In the genomic region with DNA sequence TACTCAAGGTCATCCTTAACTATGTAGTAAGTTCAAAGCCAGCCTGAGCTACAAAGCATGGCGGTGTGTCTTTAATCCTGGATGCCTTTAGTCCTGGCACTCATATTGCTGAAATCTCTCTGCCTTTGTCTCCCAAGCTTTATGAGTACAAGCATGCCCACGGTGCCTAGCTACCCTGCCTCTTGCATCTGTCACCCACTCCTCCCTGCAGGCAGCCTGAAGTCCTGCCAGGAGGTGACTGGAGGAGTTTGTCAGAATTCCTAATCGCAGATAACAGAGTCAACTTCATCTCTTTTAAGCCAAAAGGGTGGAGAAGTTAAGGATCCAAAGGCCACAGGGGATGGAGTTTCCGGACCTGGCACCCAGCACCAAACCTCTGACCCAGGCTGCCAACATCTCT, we compare ENCODE assay signal across 29 mouse cellular contexts.
DNase-seq lines count a peak whose midpoint lies in the region; ATAC-seq and TF ChIP-seq lines count a peak whose summit lies in the region.
"Had no signal": no experiment of that assay in that cellular context is flagged by ENCODE, and none has a peak within 500 bp of the region (broad histone marks: within the 10 kb centered on the region; RNA-seq: fewer than 3 reads in every experiment).

No protein-coding gene starts in this region.

- TF ChIP-seq CTCF in layer of hippocampus, adult 2 months (conservative IDR thresholded peaks at IDR 0.05) = no peak
- no peak for TF ChIP-seq CTCF in hindbrain, postnatal 0 days (IDR thresholded peaks at IDR 0.05; ENCODE audit: low read depth)

- 58% methylated on average over 4 of the region's 4 CpGs for WGBS in liver, embryonic 15.5 days (ENCODE audit: insufficient replicate concordance)
- WGBS in hindbrain, postnatal 0 days = 57% methylated on average over 4 of the region's 4 CpGs

- H3K27me3 ChIP-seq in liver, embryonic 15.5 days = no peaks in the 10 kb centered on the region
- H3K27me3 ChIP-seq in hindbrain, postnatal 0 days (ENCODE audit: insufficient read depth, low read length) = no peaks in the 10 kb centered on the region
- H3K27me3 ChIP-seq: embryonic facial prominence, embryonic 13.5 days; forebrain, embryonic 15.5 days; hindbrain, embryonic 12.5 days; limb, embryonic 13.5 days; midbrain, embryonic 13.5 days; neural tube, embryonic 13.5 days had no signal

- no peak for ATAC-seq in liver, embryonic 15.5 days (ENCODE audit: insufficient read depth)
- no peak for ATAC-seq in hindbrain, postnatal 0 days
- ATAC-seq: activated CD4-positive, CD25-positive, alpha-beta regulatory T cell, adult 4 months; forebrain, embryonic 15.5 days; intestine, embryonic 16.5 days; midbrain, embryonic 13.5 days had no signal

- no peak overlapping the region for H3K4me3 ChIP-seq in layer of hippocampus, adult 2 months
- no peak overlapping the region for H3K4me3 ChIP-seq in liver, embryonic 15.5 days (replicated peaks)
- no peak overlapping the region for H3K4me3 ChIP-seq in hindbrain, postnatal 0 days (ENCODE audit: low read length)
- H3K4me3 ChIP-seq: embryonic facial prominence, embryonic 13.5 days; forebrain, embryonic 10.5 days; forebrain, embryonic 15.5 days; hindbrain, embryonic 12.5 days; limb, embryonic 13.5 days; midbrain, embryonic 13.5 days; neural tube, embryonic 13.5 days had no signal

- DNase-seq in left cerebral cortex, adult 18-20 months (ENCODE audit: low spot score in 2 of 2) = peak; percentile 8 to 28
- DNase-seq in left cerebral cortex, adult 9 months (ENCODE audit: low spot score in 2 of 2) = no peak
- peak; percentile 32 to 62 for DNase-seq in layer of hippocampus, adult 2 months (ENCODE audit: low spot score in 2 of 2)
- peak; percentile 69 for DNase-seq in layer of hippocampus, adult 9-11 months
- DNase-seq in hindbrain, postnatal 0 days (ENCODE audit: low spot score) = no peak
- DNase-seq: adrenal gland, adult 2 months; B cell, adult 2 months; cerebellum, adult 9-10 months; embryo, embryonic 11 days; heart, adult 18-20 months; heart, postnatal 36 days; kidney, adult 9 months; kidney, postnatal 10 days; lung, adult 18-20 months; lung, postnatal 10 days; right cerebral cortex, postnatal 4 days had no signal

- H3K27ac ChIP-seq in layer of hippocampus, adult 2 months = peak overlapping the region; percentile 52
- H3K27ac ChIP-seq in liver, embryonic 15.5 days (replicated peaks) = no peak overlapping the region
- no peak overlapping the region for H3K27ac ChIP-seq in hindbrain, postnatal 0 days
- H3K27ac ChIP-seq: embryonic facial prominence, embryonic 13.5 days; forebrain, embryonic 10.5 days; forebrain, embryonic 15.5 days; hindbrain, embryonic 12.5 days; limb, embryonic 13.5 days; macrophage; midbrain, embryonic 13.5 days; neural tube, embryonic 13.5 days; stomach, postnatal 0 days had no signal

- H3K4me1 ChIP-seq in liver, embryonic 15.5 days (replicated peaks) = peaks cover 9% of the 10 kb centered on the region; the same call in 1 of the 2 replicates
- no peaks in the 10 kb centered on the region; the same call in 1 of the 2 replicates for H3K4me1 ChIP-seq in hindbrain, postnatal 0 days (ENCODE audit: insufficient read depth, low read length)
- H3K4me1 ChIP-seq: forebrain, embryonic 15.5 days had no signal

- H3K9ac ChIP-seq in liver, embryonic 15.5 days = no peak overlapping the region
- no peak overlapping the region for H3K9ac ChIP-seq in hindbrain, postnatal 0 days (replicated peaks; ENCODE audit: low read length)
- H3K9ac ChIP-seq: embryonic facial prominence, embryonic 13.5 days; forebrain, embryonic 15.5 days; hindbrain, embryonic 12.5 days; limb, embryonic 13.5 days; midbrain, embryonic 13.5 days; neural tube, embryonic 13.5 days had no signal

- no peaks in the 10 kb centered on the region for H3K9me3 ChIP-seq in liver, embryonic 15.5 days (replicated peaks)
- no peaks in the 10 kb centered on the region for H3K9me3 ChIP-seq in hindbrain, postnatal 0 days (ENCODE audit: low read length)
- H3K9me3 ChIP-seq: embryonic facial prominence, embryonic 13.5 days; forebrain, embryonic 10.5 days; forebrain, embryonic 15.5 days; limb, embryonic 13.5 days; midbrain, embryonic 13.5 days; neural tube, embryonic 13.5 days had no signal

- peak overlapping the region; percentile 20; the same call in 1 of the 2 replicates for H3K4me2 ChIP-seq in liver, embryonic 15.5 days
- H3K4me2 ChIP-seq in hindbrain, postnatal 0 days (ENCODE audit: low read depth, low read length) = no peak overlapping the region
- H3K4me2 ChIP-seq: embryonic facial prominence, embryonic 13.5 days; forebrain, embryonic 15.5 days; heart, embryonic 11.5 days; hindbrain, embryonic 12.5 days; limb, embryonic 13.5 days; midbrain, embryonic 13.5 days; neural tube, embryonic 13.5 days had no signal

- H3K36me3 ChIP-seq in liver, embryonic 15.5 days (replicated peaks) = no peaks in the 10 kb centered on the region
- no peaks in the 10 kb centered on the region for H3K36me3 ChIP-seq in hindbrain, postnatal 0 days (ENCODE audit: insufficient read depth, low read length)
- H3K36me3 ChIP-seq: embryonic facial prominence, embryonic 13.5 days; forebrain, embryonic 10.5 days; forebrain, embryonic 15.5 days; hindbrain, embryonic 12.5 days; limb, embryonic 13.5 days; midbrain, embryonic 13.5 days; neural tube, embryonic 13.5 days had no signal

Comparison
In these comparisons a context has a peak if more than half of its experiments do, and no peak if none do; other contexts are left out.
1. DNase-seq: peak in left cerebral cortex, adult 18-20 months (2 of 2), layer of hippocampus, adult 2 months (2 of 2) and layer of hippocampus, adult 9-11 months (single experiment); none in left cerebral cortex, adult 9 months (0 of 2) and hindbrain, postnatal 0 days (single experiment).